Mouse (Mus musculus): ENCODE results near the gene Fgfr2.

Gene Fgfr2

DNA sequence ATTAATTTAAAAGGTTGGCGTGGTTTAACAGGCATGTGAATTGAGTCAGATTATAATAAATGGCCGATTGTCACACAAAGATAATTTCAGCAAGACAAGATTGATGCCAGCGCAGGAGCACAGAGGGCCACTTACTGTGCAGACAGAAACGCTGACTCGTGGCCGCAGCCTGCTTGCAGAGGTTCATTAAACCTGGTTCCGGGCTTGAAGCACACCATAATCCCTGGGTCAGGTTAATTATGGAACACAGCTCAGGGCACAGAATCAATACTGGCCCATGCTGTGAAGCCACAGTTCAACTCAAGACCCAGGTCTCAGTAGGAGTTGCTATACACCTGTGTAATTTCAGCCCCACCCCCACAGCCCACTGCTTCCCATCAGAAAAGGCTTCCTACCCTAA is 1066.6 kb downstream of the Fgfr2 start:
- DNase-seq (ENCODE audit: low spot score), result no peak

DNA sequence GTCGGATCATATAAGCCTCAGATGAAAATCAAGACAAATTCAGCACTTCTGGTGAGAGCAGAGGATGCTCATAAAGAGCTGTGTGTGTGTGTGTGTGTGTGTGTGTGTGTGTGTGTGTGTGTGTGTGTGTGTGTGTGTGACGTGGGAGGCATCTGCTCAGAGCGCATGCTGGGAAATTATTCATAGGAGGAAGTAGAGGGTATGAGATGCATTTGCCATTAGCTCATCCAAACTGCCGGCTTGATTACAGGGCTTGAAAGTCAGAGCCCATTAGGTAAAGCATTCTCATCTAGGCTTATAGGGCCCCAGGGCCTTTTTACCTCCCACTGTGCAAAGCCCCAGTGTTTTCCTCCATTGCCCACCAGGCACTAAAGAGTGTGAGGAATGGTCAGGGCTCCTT is 1076.5 kb downstream of the Fgfr2 start:
- DNase-seq (ENCODE audit: low spot score), result no peak

DNA sequence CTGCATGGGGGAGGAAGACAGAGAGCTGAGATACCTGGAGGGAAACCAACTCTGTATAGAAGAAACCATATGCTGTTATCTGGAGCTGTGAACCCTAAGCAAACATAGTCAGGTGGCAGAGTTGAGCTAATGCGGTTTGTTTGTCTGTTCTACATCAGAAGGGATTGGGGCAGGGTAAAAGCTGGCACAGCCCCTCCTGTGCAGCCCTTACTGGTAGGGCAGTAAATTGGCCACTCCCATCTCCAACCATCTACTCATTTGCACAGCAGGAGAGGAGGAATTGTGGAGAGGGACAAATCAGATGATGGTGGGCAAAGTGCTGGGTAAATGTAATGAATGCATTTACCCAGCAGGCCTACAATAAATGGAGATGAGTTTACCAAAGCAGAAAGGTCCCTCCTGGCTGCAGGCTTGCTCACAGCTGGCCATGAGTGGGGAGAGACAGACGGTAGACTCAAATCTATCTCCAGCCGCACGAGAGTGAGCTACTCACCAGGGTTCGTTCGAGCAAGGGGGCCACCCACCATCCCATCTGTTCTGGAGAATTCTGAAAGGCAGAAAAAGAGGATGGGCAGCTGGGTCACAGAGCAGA is 1091.1 kb downstream of the Fgfr2 start:
- DNase-seq (ENCODE audit: low spot score), result no peak

DNA sequence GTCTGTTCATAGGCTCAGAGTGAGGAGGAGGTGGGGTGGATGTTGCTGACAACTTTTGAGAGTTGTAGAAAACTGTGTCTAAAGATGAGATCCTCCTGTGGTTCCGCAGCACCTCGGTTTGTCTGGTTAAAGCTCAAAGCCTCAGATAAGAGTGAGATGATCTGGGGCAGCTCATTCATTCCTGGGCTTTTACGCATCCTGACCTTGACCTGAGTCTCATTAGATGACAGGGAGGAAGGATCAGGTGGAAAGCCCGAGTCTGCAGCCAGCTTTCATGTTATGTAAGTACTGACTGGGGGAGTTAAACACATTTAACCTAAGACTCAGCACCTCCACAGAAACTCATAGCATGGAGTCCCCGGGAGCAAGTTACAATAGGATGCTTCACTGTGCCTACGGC is 1096.5 kb downstream of the Fgfr2 start:
- no peak for DNase-seq (ENCODE audit: low spot score)

DNA sequence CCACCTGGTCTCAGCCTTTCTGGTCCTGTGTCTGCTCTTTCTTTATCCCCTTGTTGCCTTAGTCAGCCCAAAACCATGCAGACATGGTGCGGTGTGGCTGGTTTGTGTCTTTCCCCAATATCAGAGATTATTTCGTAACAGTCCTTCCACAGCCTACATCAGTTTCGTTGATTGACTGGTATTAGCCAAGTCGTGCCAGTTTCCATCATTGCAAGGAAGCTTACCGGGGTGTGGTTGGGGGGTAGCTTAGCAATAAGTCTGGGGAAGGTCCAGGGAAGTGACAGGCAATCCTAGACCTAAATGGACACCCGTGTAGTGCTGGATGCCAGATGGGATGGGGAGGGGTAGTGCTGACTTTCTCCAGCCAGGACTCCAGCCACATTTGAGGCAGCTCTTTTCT is 1097.6 kb downstream of the Fgfr2 start:
- no peak for DNase-seq (ENCODE audit: low spot score)

DNA sequence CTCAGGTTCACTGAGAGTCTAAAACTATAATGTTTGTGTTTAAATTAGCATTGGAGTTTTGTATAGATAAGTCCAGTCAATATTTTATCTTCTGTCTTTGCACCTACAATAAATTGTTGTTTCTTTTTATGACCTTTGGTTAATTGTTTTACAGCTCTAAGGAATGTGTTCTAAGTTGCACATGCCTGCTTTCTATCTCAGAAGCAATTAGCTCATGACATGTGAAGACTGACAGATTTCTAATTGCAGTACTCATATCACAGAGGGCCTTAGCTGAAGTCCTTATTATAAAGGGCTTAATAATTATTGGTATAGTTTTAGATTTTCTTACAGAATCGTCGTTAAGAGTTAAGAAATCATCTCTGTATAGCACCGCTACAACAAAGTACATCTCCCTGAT is 1107.2 kb downstream of the Fgfr2 start:
- no peak for DNase-seq (ENCODE audit: low spot score)

DNA sequence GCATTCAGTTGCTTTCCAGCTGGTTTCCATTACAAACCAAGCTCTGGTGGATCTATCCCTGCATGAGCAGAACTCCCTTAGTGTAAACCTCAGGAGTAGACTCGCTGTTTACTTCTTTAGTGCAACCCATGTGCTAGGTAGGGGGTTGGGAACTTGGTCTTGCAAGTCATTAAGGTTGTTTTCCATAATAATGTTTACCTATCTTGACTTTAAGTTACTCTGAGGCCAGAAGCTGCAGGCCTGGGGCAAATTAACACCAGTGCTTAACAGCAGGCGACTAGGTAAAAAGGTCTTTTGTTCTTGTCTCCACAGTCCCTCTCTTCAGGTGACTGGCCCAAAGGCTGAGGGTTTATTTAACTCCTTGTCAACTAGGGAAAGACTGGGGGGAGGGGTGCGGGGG is 1108.0 kb downstream of the Fgfr2 start:
- no peak for DNase-seq (ENCODE audit: low spot score)

DNA sequence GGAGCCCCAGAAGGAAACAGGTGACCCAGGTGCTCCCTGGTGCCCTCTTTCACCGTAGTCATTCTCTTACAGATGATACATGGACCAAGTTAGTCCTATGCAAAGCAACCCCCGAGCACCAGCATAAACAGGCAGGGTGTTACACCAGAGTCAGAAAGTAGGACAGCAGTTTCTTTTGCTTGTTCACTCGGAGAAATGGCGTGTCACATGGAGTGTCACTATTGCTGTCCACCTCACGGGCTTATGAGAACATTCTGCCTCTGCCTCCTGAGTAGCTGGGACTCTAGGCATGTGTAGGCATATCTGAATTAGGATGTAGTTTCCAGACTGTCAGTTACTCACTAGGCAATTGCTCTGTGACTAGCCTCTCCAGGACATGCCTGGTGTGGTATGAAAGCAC is 1109.2 kb downstream of the Fgfr2 start:
- no peak for DNase-seq (ENCODE audit: low spot score)

DNA sequence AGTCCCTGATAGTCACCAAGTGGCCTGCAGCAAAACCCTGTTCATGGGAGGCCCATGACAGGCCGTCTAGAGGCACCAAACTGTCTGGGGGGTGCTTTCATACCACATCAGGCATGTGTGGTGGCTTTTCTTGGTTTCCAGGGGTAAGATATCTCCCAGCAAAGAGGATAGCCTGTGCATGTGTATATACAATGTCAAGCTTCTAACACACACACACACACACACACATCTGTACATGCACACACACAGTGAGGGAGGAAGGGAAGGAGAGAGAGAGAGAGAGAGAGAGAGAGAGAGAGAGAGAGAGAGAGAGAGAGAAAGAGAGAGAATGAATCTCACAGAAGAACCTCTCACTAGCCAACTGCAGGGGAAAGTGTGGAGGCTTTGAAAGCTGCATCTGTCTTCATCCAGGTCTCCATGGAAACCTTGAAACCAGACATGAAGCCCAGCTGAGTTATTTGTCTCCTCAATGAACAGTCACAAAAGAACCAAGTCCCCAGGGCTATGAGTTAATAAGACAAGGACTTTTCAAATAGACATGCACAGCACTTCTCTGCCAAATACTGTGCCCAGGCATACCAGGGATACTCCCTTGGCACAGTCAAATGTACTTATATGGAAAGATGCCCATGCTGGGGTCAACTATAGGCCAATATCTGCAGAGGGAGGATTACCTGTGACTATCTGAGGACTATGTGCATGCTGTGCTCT is 1110.0 kb downstream of the Fgfr2 start:
- DNase-seq (ENCODE audit: low spot score), result no peak

DNA sequence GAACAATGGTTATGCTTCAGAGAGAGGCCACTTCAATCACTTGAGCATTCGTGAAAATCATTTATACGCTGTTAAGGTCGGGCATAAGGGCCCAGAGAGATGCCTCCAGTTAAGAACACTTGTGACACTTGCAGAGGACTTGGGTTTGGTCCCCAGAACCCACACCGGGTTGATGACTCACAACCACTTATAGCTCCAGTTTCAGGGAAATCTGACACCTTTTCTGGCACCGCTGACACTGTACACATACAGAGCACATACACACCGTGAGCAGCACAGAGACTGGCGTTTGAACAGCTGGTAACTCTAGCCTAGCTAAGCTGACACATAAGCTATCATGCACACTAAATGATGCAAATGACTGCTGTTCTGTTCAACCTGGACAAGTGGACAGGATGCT is 1114.1 kb downstream of the Fgfr2 start:
- DNase-seq (ENCODE audit: low spot score), result no peak

DNA sequence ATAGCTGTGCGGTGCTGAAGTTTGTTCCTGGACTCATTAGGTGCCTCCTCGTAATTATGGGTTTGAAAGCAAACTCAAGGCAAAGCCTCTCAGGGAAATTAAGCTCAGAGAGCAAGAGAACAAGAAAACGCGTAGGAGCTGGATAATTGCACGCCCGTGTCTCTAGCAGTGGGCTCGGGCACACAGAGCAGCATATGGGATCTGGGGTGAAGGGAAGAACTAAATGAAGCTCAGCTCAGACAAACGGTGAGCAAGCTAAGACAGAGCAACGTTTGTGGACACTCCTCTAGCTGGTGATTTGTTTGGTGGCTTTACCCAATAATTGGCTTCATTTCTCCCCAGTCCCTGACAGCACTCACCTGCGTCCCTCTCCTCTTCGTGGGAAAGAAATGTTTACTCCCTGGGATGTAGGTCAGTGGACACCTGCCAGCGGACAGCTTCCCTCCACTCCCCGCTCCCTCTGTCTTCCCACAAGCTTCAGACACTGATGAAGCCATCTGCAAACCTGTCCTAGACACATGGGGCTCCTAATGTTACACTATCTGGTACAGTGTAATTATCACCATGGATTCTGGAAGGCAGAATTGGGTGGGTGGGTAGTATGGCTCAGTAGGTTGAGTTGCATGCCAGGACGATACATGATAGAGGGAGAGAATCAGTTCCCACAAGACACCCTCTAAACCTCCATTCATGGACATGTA is 1117.0 kb downstream of the Fgfr2 start:
- DNase-seq (ENCODE audit: low spot score), result no peak

DNA sequence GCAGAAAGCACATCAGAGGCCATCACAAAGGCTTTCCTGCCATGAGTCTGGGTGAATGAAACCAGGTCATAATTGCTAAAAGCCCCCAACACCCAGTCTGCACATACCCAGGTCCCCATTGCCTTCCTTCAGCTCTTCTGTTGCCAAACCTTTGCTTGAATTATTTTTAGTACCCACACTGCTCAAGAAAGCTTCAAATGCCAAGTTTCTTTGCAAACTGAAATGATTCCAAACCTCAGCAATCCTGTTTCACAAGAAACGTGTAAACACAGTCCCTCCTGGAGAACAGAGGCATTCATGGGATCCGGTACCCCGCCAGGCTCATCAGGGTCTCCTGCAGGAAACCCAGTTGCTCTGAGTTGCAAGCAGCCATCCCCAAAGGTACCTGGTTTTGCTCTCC is 1130.3 kb downstream of the Fgfr2 start:
- DNase-seq (ENCODE audit: low spot score), result no peak

DNA sequence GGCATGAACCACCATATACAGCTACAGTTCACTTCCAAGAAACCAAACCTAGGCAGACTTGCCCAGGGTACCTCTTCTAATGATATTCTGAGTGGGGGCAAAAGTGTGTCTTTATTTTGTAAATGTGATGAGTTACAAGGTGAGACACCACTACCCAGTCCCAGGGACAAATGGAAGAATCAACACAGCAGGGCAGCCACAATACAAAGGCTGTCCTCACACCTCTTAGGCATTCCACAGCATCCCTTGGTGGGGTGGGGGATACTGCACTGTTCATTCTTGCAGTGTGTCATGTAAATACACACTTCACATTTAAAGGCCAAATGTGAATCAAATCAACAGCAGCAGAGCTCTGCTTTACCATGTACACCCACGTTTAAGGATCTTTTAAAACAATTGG is 1130.9 kb downstream of the Fgfr2 start:
- DNase-seq (ENCODE audit: low spot score), result no peak

DNA sequence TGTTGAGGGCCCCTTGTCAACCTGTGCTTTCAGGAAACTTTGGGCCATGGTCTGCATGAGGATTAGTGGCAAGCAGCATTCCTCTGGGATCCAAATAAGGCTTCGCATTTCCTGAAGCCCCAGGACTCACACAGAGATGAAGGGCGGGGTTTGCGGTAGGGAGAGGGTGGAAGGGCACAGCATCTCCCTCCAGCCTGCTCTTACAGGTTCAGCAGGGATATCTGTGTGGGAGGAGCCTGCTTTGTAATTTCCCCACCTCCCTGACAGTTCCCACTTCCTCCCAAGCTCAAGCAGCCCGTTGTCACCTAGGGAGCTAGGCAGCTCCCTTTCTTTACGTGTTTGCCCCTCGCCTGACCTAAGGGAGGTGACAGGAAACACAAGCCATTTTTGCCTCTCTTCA is 1134.1 kb downstream of the Fgfr2 start:
- DNase-seq (ENCODE audit: low spot score), result no peak

DNA sequence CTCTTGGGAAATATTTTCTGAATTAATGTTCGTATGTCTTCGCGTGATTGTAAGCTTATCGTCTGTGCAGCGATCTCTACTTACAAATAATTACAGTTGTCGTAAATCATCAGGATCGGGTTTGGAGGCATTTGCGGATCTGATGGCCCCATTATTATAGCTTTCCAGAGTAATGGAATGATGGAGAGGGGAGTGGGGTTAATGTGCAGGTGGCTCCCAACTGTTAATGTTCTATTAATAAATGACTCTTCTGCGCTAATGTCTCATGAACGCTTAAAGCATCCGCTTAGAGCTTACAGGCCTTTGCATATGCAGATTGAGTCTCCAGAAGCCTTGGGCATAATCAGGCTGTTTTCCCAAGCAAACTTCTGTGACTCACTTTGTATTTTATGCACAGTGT is 1144.5 kb downstream of the Fgfr2 start:
- DNase-seq (ENCODE audit: low spot score), result no peak

DNA sequence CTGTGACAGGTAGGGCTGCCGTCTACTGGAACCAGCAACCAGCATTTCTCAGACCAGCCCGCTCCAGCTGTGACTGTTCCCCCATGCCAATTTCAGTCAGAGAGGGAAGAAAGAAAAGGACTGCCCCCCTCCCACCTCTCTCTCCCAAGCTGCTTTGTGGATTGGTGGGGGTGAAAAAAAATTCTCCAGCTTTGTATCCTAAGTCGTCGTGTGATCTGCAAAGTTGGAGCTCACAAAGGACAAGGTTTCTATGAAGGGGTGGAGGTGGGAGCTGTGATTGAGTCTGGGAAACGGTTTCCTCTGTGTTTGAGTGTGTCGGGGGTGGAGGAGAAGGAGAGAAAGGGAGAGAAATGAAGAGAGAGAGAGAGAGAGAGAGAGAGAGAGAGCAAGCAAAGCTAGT is 1147.3 kb downstream of the Fgfr2 start:
- DNase-seq (ENCODE audit: low spot score), result no peak

DNA sequence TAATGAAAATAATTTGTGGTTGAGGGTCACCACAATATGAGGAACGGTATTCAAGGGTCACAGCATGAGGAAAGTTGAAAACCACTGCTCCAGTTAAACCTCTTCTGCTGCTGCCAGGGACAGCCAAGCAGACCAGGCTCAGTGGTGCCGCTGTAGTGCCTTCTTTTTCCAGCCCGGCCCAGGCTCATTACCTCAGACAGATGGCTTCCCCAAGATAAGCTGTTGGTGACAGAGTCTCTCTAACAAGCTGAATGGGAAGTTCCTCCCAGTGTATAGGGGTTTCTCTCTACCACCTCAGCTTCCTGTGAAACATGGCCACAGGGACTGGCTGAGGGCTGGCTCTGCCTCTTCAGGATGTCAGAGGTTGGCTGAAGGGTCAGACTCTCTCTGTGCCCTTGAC is 1152.9 kb downstream of the Fgfr2 start:
- no peak for DNase-seq (ENCODE audit: low spot score)

DNA sequence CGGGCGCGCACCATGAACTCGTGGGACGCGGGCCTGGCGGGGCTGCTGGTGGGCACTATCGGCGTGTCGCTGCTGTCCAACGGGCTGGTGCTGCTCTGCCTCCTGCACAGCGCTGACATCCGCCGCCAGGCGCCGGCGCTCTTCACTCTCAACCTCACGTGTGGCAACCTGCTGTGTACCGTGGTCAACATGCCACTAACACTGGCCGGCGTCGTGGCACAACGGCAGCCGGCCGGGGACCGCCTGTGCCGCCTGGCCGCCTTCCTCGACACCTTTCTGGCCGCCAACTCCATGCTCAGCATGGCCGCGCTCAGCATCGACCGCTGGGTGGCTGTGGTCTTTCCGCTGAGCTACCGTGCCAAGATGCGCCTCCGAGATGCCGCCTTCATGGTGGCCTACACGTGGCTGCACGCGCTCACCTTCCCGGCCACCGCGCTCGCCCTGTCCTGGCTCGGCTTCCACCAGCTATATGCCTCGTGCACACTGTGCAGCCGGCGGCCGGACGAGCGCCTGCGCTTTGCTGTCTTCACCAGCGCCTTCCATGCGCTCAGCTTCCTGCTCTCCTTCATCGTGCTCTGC is 1156.1 kb downstream of the Fgfr2 start:
- no peak for DNase-seq (ENCODE audit: low spot score)

DNA sequence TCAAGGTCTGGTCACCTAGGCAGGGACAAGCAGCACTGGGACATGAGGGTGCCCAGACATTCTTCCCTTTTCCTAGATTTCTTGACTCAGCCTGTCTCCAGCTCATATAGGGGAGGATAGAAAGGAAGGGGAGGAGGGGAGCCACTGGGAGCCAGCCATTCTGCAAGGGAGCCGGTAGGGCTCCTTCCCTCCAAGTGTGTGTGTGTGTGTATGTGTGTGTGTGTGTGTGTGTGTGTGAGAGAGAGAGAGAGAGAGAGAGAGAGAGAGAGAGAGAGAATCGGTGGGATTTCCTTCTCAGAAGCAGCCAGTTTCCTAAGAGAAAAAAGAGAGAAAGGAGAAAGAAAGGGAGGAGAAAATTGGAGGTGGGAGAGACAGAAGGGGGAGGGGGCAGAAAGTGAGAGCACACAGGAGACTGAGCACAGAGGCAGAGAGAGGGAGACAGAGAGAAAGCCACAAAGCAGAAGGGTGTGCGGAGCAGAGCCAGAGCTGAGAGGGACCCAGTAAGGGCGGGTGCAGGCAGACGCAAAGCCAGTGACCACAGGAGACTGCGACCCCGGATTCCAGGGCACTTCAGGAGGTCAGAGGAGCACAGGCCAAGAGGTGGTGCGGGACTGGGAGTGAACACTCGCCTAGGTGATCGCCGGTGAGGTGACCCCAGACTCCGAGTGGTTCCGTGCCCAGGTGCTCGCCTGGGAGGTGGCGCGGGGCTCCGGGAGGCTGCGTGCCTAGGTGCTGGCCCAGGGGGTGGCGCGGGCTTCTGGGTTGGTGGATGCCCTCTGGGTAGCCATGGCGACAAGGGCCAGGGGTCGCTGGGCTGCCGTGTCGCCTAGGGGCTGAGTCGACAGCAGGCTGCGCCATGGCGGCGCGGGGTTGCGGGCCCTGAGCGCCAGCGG is 1156.9 kb downstream of the Fgfr2 start, which contains the start of gene Gpr26:
Gene Gpr26, plus strand, starts transcription at position 438 of the 893 bp plus-strand sequence.
- no peak for DNase-seq (ENCODE audit: low spot score)

DNA sequence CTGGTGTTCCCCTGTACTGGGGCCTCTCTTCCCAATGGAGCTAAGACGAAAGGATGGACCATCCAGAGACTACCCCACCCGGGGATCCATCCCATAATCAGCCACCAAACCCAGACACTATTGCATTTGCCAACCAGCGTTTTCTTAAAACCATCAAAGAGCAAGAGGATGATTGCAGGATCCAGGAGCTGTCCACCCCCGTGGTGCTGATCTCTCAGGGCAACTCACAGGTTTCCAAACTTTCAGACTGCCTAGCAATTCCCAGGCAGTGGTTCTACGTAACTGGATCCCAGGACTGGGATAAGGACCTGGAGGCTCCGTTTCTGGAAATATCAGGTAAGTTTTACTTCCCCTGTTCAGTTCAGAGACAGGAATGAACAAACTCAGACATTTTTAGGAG is 1162.6 kb downstream of the Fgfr2 start:
- peak; percentile 41 for DNase-seq (ENCODE audit: low spot score)

DNA sequence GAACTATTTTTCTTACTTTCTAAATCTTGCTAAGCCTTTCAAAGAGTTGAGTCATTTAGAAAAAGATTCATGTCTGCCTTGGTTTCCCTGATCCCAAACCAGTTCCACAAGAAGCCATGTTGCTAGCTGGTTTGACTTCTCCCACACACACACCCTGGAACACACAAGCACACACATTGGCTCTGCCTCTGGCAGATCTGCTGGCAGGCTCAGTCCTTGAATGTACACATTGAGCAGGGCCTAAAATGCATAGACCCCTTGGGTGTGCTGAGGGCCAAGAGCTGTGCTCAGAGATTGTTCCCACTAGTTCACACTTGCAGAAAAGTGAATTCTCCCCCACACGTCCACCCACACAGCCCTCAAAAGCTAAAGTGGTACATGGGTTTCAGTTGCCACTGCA is 1164.4 kb downstream of the Fgfr2 start:
- no peak for DNase-seq (ENCODE audit: low spot score)

DNA sequence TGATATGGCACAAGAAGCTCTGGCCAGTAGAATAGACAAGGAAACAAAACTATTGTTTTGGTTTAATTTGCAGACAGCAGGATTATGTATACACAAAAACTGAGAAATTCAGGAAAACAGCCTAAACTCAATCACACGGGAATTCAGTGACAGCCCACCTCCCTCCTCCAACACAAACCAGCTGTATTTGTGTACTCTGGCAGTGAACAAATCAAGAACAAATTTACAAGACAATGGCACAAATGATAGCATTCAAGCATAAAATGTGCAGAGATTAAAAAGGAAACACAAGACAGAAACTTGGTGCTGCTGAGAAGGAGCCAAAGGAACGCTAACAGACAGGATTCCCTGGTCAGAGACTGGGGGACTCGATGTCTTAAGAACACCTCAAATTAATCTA is 1169.7 kb downstream of the Fgfr2 start:
- DNase-seq (ENCODE audit: low spot score), result no peak

Data from ovary, postnatal 14 days (tissue).